Comparison of ENCODE assay signal across 9 mouse cellular contexts in the genomic region with DNA sequence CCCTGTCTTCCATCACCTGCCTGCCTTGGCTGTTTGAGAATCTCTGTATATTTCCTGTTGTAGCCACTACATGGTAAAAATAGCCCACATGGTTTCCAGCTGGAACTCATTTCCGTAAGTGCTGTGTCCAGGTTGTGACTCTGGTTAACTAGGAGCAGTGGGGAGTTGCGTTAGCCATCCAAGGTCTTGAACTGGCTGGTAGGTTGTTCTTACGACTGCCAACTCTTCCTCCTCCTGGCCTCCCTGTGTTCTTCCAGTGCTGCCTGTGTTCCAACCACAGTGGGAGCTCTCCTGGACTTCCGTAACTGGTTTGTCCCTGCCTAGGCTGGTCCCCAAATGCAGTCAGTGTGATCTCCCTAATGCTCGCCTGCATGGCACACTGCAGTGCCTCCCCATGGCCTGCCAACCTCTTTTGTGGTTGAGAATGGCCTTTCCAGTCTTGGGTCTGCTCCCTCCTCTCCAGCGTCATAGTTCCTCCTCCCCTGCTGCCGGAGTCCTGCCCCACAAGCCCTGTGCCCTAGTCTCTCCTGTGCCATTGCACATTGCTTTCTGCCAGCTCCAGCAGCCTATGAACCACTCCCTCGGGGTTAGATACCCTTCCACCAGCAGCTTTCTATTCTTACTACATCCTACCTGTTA.
DNase-seq lines count a peak whose midpoint lies in the region; ATAC-seq and TF ChIP-seq lines count a peak whose summit lies in the region.
"Had no signal": no experiment of that assay in that cellular context is flagged by ENCODE, and none has a peak within 500 bp of the region (broad histone marks: within the 10 kb centered on the region; RNA-seq: fewer than 3 reads in every experiment).

No protein-coding gene starts in this region.

- peaks cover 52% of the 10 kb centered on the region for H3K4me1 ChIP-seq in hindbrain, embryonic 10.5 days (replicated peaks)
- peaks cover 7% of the 10 kb centered on the region; the same call in 1 of the 2 replicates for H3K4me1 ChIP-seq in hindbrain, embryonic 11.5 days (replicated peaks; ENCODE audit: control insufficient read depth, insufficient read depth, low read length)
- H3K4me1 ChIP-seq in kidney, postnatal 0 days (replicated peaks; ENCODE audit: insufficient read depth, low read length) = peaks cover 8% of the 10 kb centered on the region; the same call in 1 of the 2 replicates

- no peak overlapping the region for H3K4me2 ChIP-seq in hindbrain, embryonic 11.5 days (replicated peaks; ENCODE audit: low read depth, low read length)
- H3K4me2 ChIP-seq in kidney, postnatal 0 days (ENCODE audit: low read length) = no peak overlapping the region

- TF ChIP-seq CTCF in kidney, postnatal 0 days (IDR thresholded peaks at IDR 0.05; ENCODE audit: low read depth) = peak; percentile 14; the same call in 1 of the 2 replicates

- no peak; the same call in 1 of the 2 replicates for ATAC-seq in hindbrain, embryonic 11.5 days (ENCODE audit: low FRiP score)
- no peak for ATAC-seq in kidney, postnatal 0 days (replicated peaks; ENCODE audit: low FRiP score, low read depth)

- H3K27me3 ChIP-seq in hindbrain, embryonic 10.5 days (ENCODE audit: insufficient read depth, poor library complexity, severe bottlenecking) = no peaks in the 10 kb centered on the region
- no peaks in the 10 kb centered on the region for H3K27me3 ChIP-seq in hindbrain, embryonic 11.5 days (ENCODE audit: control insufficient read depth, insufficient read depth, low read length)
- H3K27me3 ChIP-seq in kidney, postnatal 0 days (ENCODE audit: insufficient read depth, low read length) = no peaks in the 10 kb centered on the region
- H3K27me3 ChIP-seq: Patski had no signal

- WGBS in hindbrain, embryonic 10.5 days = 68% methylated on average over 8 of the region's 8 CpGs
- 66% methylated on average over 8 of the region's 8 CpGs for WGBS in hindbrain, embryonic 11.5 days
- WGBS in kidney, postnatal 0 days = 55% methylated on average over 8 of the region's 8 CpGs

- H3K4me3 ChIP-seq in hindbrain, embryonic 10.5 days = no peak overlapping the region
- H3K4me3 ChIP-seq in hindbrain, embryonic 11.5 days (ENCODE audit: low read depth, low read length) = no peak overlapping the region
- H3K4me3 ChIP-seq in kidney, postnatal 0 days (replicated peaks; ENCODE audit: low read depth, low read length) = no peak overlapping the region

- no peaks in the 10 kb centered on the region for H3K9me3 ChIP-seq in hindbrain, embryonic 10.5 days
- no peaks in the 10 kb centered on the region for H3K9me3 ChIP-seq in hindbrain, embryonic 11.5 days (ENCODE audit: control insufficient read depth, low read length)
- no peaks in the 10 kb centered on the region for H3K9me3 ChIP-seq in kidney, postnatal 0 days (replicated peaks; ENCODE audit: low read length)

- no peak overlapping the region for H3K9ac ChIP-seq in hindbrain, embryonic 11.5 days (ENCODE audit: low read depth, low read length)
- no peak overlapping the region for H3K9ac ChIP-seq in kidney, postnatal 0 days (ENCODE audit: low read depth, low read length)

- H3K27ac ChIP-seq in hindbrain, embryonic 10.5 days = peak overlapping the region; percentile 79
- H3K27ac ChIP-seq in hindbrain, embryonic 11.5 days (ENCODE audit: low read depth, low read length) = no peak overlapping the region
- H3K27ac ChIP-seq in kidney, postnatal 0 days = no peak overlapping the region

- no peaks in the 10 kb centered on the region for H3K36me3 ChIP-seq in hindbrain, embryonic 10.5 days
- no peaks in the 10 kb centered on the region for H3K36me3 ChIP-seq in hindbrain, embryonic 11.5 days (ENCODE audit: control insufficient read depth, insufficient read depth, low read length)
- H3K36me3 ChIP-seq in kidney, postnatal 0 days (ENCODE audit: insufficient read depth, low read length) = no peaks in the 10 kb centered on the region

- no peak for DNase-seq in hindbrain, embryonic 10.5 days (ENCODE audit: low spot score)
- DNase-seq in hindbrain, embryonic 11.5 days (ENCODE audit: low spot score) = no peak
- peak; percentile 16 to 27 for DNase-seq in adrenal gland, postnatal 36 days
- peak; percentile 52 for DNase-seq in embryo, embryonic 11 days
- no peak for DNase-seq in kidney, postnatal 0 days (ENCODE audit: low spot score)
- DNase-seq in left cerebral cortex, adult 9 months (ENCODE audit: low spot score in 2 of 2) = no peak
- no peak for DNase-seq in B cell, adult 2 months
- DNase-seq in frontal cortex, postnatal 14 days (ENCODE audit: low spot score in 2 of 2) = no peak

Comparison
In these comparisons a context has a peak if more than half of its experiments do, and no peak if none do; other contexts are left out.
1. DNase-seq: peak in adrenal gland, postnatal 36 days (2 of 2) and embryo, embryonic 11 days (single experiment); none in hindbrain, embryonic 10.5 days (single experiment), hindbrain, embryonic 11.5 days (single experiment), kidney, postnatal 0 days (single experiment), left cerebral cortex, adult 9 months (0 of 2), B cell, adult 2 months (0 of 2) and frontal cortex, postnatal 14 days (0 of 2).